Mouse (Mus musculus) T-helper 2 cell (primary cell): ENCODE measurements at regions not wholly inside any gene's neighbourhood (a gene's known extent, or its start where the extent isn't known, plus 50 kb on each side); places are given as distances from the start of the nearest gene placed in this dataset.

Experiments
- in situ Hi-C: fragments of 300-600 bp; cut with MboI, MseI; formaldehyde crosslinking; loops from one replicate; pipeline ENCODE4 v1.15.1; 2025; ENCODE audit warnings: high pct_unique_total_duplicates

GRCm38 (mm10) chr15:87365712-87366361 is 178.3 kb upstream of the Fam19a5 start:
- in situ Hi-C loops = no loop called here

DNA sequence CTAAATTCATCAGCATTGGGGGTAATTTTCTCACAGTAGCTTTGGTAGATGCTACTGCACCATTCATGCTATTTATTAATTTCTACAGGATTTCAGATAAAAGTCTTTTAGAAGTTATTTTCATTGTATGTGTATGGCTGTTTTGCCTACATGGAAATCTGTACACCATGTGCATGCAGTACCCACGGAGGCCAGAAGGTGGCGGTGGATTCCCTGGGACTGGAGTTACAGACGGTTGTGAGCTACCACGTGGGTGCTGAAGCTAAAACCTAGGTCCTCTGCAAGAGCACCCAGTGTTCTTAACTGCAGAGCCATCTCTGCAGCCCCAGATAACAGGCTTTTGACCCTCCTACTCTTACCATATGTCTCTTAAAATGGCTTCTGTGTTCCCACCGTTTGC is 176.7 kb upstream of the Fam19a5 start:
- in situ Hi-C loops = no loop called here

DNA sequence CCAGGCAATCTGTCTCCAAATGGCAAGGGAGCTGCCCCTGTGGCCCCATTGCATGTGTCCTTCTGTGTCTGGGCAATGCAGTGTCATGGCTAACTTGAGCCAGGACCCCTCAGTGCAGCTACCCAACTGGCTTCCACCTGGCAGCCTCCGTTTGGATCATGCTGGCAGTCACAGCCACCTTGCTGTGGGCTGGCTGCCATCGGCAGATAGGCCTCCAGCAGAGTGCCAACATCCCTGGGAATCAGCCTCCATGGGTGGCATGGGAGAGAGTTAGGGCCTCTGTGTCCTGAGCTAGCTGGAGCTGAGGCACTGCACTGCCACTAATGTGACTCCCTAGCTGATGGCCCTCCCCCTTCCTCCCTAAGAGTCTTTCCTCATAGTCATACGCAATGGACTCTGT is 174.7 kb upstream of the Fam19a5 start:
- in situ Hi-C loops = no loop called here

GRCm38 (mm10) chr15:87369836-87370235 is 174.3 kb upstream of the Fam19a5 start:
- in situ Hi-C loops = no loop called here

- in situ Hi-C loops = no loop called here
These were observed 173.3 kb upstream of the Fam19a5 start for GRCm38 (mm10) chr15:87370761-87371160.

- in situ Hi-C loops = no loop called here
These were observed 169.4 kb upstream of the Fam19a5 start for GRCm38 (mm10) chr15:87374670-87375069.

DNA sequence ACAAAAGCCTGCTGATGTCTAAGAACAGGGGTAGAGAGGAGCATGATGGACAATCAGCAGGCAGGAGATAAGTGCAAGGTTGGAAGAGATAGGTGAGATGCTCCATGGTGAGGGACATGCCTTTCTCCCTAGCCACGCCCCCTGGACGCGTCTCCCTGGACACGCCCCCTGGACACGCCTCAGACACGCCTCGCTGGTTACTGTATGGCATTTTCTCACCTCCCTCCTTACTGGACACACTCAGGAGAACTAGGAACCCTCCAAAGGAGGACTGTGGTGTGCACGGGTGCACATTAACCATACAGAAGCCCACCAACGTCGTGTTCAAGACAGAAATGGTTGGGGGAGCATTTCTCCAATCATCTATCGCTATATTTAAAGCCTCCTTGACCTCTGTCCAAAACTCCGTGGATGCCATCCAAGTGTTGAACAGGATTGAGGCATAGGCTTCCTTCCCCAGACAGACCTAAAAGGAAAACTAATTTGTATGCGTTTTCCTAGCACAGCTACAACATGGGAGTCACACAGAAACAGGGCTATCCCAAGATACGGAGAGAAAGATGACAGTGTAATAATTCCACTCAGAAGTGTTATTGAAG is 168.4 kb upstream of the Fam19a5 start:
- in situ Hi-C loops = no loop called here

GRCm38 (mm10) chr15:87383551-87384265 is 160.4 kb upstream of the Fam19a5 start:
- in situ Hi-C loops = no loop called here

DNA sequence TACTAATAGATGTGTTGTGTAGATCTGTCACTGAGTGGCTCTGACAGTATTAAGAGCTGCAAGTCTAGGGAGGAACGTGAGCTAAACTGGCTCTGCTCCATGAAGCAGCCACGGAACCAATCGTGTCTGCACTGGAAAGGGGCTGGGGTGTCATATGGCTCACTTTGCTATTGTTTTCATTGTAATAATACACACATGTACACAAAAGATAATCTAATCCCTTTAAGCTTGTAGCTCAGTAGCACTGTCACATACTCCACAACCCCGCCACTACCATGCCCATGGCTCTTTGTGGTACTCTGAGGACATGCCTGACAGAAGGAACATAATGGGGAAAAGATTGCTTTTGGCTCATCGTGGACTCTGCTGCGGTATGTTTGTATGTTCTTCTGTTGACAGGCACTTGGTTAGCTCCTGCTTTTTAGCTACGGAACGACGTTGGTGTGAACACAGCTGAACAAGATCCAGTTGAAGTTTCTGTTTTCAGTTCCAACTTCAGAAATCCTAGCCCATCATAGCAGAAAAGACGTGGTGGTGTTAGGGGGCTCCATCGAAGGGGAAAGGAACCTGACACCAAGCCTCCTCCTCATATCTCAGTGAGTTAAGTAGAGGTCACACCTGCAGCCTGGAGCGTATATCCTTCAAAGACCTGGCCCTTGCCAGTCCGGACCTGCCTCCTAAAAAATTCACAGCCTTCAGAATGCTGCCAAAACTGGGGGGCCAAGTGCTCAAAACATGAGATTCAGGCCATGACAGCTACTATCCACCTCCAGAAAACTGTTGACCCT is 159.6 kb upstream of the Fam19a5 start:
- in situ Hi-C loops = no loop called here

- in situ Hi-C loops = no loop called here
These were observed 157.6 kb upstream of the Fam19a5 start for GRCm38 (mm10) chr15:87386513-87386983.

GRCm38 (mm10) chr15:87391395-87391794 is 152.7 kb upstream of the Fam19a5 start:
- in situ Hi-C loops = no loop called here

DNA sequence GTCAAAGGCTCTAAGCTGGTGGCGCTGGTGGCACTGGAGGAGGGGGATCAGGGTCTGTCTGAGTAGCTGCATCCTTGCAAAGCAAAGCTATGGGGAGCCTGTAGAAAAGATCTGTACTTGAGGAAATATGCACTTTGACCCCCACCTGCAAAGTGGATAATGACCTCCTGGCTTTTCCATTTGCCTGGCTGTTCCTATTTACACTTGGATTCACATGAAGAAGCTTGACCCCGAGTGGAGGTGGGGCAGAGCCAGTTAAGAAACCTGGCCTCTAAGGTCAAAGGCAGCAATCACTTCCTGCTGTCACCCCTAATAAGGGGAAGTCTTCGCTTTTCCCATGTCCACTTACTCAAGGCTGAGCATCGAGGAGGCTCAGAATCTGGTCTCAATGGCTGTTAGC is 145.7 kb upstream of the Fam19a5 start:
- in situ Hi-C loops = no loop called here

DNA sequence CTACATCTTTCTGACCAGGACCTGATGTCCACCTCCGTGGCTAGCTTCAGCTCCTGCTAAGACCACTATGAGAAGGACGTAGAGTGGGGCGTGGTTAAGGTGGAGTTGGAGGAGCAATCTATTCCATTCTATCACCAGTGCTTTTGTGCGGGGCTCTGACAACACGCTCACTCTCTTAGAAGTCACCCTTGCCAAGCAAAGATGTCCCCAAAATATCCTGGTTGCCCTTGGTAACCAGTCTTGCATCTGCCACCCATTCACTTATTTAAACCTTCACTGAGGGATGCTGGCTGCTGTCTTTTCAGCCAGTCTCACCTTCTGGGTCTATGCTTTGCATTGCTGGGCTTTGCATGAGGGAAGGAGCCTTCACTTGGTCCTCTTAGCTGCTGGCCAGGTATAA is 138.4 kb upstream of the Fam19a5 start:
- in situ Hi-C loops = no loop called here

GRCm38 (mm10) chr15:87411978-87412377 is 132.1 kb upstream of the Fam19a5 start:
- in situ Hi-C loops = no loop called here

GRCm38 (mm10) chr15:87415996-87416395 is 128.1 kb upstream of the Fam19a5 start:
- in situ Hi-C loops = no loop called here

DNA sequence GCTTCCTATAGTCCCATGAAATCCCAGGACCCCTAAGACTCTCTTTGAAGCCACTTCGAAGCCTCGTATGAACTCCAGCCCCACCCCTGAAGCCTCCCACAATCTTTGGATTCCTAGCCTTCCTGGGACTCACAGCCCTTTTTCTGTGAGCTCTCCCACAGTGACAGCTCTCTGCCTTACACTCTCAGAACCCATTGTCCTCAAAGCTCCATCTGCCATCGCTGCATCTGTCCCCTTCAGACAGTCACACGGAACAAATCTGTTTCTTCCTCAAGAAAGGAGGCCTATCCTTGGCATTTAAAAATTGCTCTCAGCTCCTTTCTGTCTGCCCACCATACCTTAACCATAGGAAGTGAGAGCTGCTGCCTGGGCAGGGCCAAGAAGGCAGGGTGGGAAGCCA is 122.4 kb upstream of the Fam19a5 start:
- in situ Hi-C loops = no loop called here

DNA sequence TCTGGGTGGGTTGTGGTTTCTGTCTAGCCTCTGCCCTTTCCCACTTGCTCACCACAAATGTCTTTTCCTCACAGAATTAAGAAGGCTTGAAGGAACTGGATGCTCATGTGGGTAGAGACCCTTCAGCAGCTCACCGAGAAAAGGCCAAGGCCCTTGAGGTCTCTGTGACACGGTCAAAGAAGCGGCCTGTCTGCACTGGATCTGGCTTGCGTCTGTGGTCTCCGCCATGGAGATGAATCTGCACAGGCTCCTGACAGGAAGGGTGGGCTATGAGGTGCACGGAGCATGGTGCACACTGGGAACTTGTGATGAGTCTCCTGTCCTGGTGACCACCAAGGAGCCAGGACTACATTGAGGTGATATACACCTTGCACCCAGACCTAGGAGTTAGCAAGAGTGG is 110.8 kb upstream of the Fam19a5 start:
- in situ Hi-C loops = no loop called here

DNA sequence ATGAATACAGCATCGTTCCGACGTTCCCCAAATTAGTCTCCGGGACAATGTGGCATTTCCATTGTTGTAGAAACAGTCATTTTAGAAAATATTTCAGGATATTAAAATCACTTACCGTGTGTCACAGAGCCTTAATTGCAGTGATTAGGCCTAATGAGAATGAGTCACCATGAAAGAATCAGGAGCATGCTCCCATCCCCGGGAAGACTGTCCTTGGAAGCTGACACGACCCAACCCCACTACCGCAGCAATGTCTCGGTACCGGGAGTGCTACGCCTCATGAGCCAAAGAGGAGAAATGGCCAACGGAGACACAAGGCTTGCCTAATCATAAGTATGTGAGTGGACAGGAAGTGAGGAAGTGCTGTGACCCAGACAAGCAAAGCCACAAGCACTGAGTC is 110.2 kb upstream of the Fam19a5 start:
- in situ Hi-C loops = no loop called here

DNA sequence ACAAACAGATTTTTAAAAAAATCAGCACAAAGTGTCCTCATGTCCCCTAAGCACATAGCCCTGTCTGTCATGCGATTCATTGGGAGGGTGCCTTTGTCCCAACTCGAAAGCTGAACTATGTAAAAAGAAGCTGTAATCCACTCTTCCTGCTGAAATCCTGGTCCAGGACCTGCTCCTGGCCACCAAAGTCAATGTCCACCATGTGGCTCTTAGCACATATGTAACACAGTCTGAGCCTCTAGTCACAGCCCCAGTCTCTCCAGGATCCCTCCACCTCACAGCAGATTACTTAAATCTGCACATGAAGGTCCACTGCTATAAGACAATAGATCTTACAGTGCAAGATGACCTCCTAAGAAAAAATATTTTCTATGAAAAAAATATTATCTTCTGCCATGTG is 108.5 kb upstream of the Fam19a5 start:
- in situ Hi-C loops = no loop called here

GRCm38 (mm10) chr15:87437611-87438010 is 106.5 kb upstream of the Fam19a5 start:
- in situ Hi-C loops = no loop called here

GRCm38 (mm10) chr15:87458932-87459331 is 85.2 kb upstream of the Fam19a5 start:
- in situ Hi-C loops = no loop called here

- in situ Hi-C loops = no loop called here
These were observed 67.9 kb upstream of the Fam19a5 start for GRCm38 (mm10) chr15:87476247-87476646.
